Mouse (Mus musculus): Measurements from ENCODE around the gene Mindy4. TPM values are rescaled to one million over a fixed set of nuclear protein-coding genes. Genes with fewer than 3 reads are reported as not detected.
A peak's percentile ranks its signal among the peaks of the same experiment; 100 is the strongest.

The Mindy4 gene
- polyA plus RNA-seq, 1 experiment from 2014 or later: 15.2 TPM

GRCm38 (mm10) chr6:55328179-55328578 lies 125.0 kb downstream of the Mindy4 start:
- ATAC-seq (ENCODE audit: insufficient number of reproducible peaks, low FRiP score, low TSS enrichment, low read depth): no peak
- 74% methylated on average over 4 of the region's 4 CpGs for WGBS
- no peak overlapping the region for H3K4me3 ChIP-seq
- no peak overlapping the region for H3K27ac ChIP-seq
- peaks cover 31% of the 10 kb centered on the region for H3K4me1 ChIP-seq
- H3K36me3 ChIP-seq: no peaks in the 10 kb centered on the region
- H3K27me3 ChIP-seq: no peaks in the 10 kb centered on the region
- no peak overlapping the region for H3K4me2 ChIP-seq
- no peaks in the 10 kb centered on the region for H3K9me3 ChIP-seq
- no peak overlapping the region for H3K9ac ChIP-seq

GRCm38 (mm10) chr6:55331315-55331714 lies 128.1 kb downstream of the Mindy4 start:
- 54% methylated on average over 6 of the region's 6 CpGs for WGBS
- H3K4me1 ChIP-seq: peaks cover 56% of the 10 kb centered on the region
- no peak overlapping the region for H3K4me3 ChIP-seq
- H3K27ac ChIP-seq: no peak overlapping the region
- H3K4me2 ChIP-seq: no peak overlapping the region
- ATAC-seq (ENCODE audit: insufficient number of reproducible peaks, low FRiP score, low TSS enrichment, low read depth): no peak
- H3K36me3 ChIP-seq: no peaks in the 10 kb centered on the region
- no peaks in the 10 kb centered on the region for H3K9me3 ChIP-seq
- no peaks in the 10 kb centered on the region for H3K27me3 ChIP-seq
- H3K9ac ChIP-seq: no peak overlapping the region

- Histone ChIP-seq H3K27ac (peak overlapping the region; percentile 80), H3K4me2 (no peak overlapping the region), H3K36me3 (no peaks in the 10 kb centered on the region), H3K4me1 (peaks cover 62% of the 10 kb centered on the region), H3K4me3 (no peak overlapping the region), H3K9ac (no peak overlapping the region), H3K9me3 (no peaks in the 10 kb centered on the region), H3K27me3 (no peaks in the 10 kb centered on the region)
- ATAC-seq (ENCODE audit: insufficient number of reproducible peaks, low FRiP score, low TSS enrichment, low read depth): no peak
- WGBS: 41% methylated on average over 5 of the region's 5 CpGs
Observed at GRCm38 (mm10) chr6:55332100-55332772, 129.1 kb downstream of the Mindy4 start.

GRCm38 (mm10) chr6:55332773-55333109 lies 129.6 kb downstream of the Mindy4 start:
- H3K27ac ChIP-seq: peak overlapping the region; percentile 80
- no peak overlapping the region for H3K4me3 ChIP-seq
- no peak overlapping the region for H3K4me2 ChIP-seq
- no peaks in the 10 kb centered on the region for H3K27me3 ChIP-seq
- peaks cover 64% of the 10 kb centered on the region for H3K4me1 ChIP-seq
- ATAC-seq (ENCODE audit: insufficient number of reproducible peaks, low FRiP score, low TSS enrichment, low read depth): peak; percentile 69
- no peak overlapping the region for H3K9ac ChIP-seq
- WGBS: 34% methylated on average over 6 of the region's 6 CpGs
- no peaks in the 10 kb centered on the region for H3K36me3 ChIP-seq
- H3K9me3 ChIP-seq: no peaks in the 10 kb centered on the region

GRCm38 (mm10) chr6:55335989-55336514 lies 132.9 kb downstream of the Mindy4 start, which contains the start of gene Aqp1:
Aqp1 (plus strand) TSS chr6:55336432.
- Histone ChIP-seq H3K4me1 (peaks cover 90% of the 10 kb centered on the region), H3K27ac (peak within 1 kb of the TSS; percentile 82)

GRCm38 (mm10) chr6:55337242-55337641 lies 134.1 kb downstream of the Mindy4 start:
- no peak for ATAC-seq (ENCODE audit: insufficient number of reproducible peaks, low FRiP score, low TSS enrichment, low read depth)
- no peaks in the 10 kb centered on the region for H3K9me3 ChIP-seq
- H3K27ac ChIP-seq: peak overlapping the region; percentile 47; the same call in 1 of the 2 replicates
- H3K4me2 ChIP-seq: peak overlapping the region; percentile 45
- H3K36me3 ChIP-seq: no peaks in the 10 kb centered on the region
- 73% methylated on average over 5 of the region's 5 CpGs for WGBS
- H3K4me1 ChIP-seq: peaks cover 88% of the 10 kb centered on the region
- H3K27me3 ChIP-seq: no peaks in the 10 kb centered on the region
- peak overlapping the region; percentile 34 for H3K4me3 ChIP-seq
- H3K9ac ChIP-seq: no peak overlapping the region

More at GRCm38 (mm10) chr6:55335989-55336514, 132.9 kb downstream of the Mindy4 start, which contains the start of gene Aqp1:
- no peak within 1 kb of the TSS for H3K9ac ChIP-seq
- 5% methylated on average over 12 of the region's 12 CpGs for WGBS
- no peaks in the 10 kb centered on the region for H3K27me3 ChIP-seq
- no peaks in the 10 kb centered on the region for H3K36me3 ChIP-seq
- peak within 1 kb of the TSS; percentile 34 for H3K4me3 ChIP-seq
- ATAC-seq (ENCODE audit: insufficient number of reproducible peaks, low FRiP score, low TSS enrichment, low read depth): peak; percentile 87
- H3K4me2 ChIP-seq: peak within 1 kb of the TSS; percentile 45
- H3K9me3 ChIP-seq: no peaks in the 10 kb centered on the region

- no peaks in the 10 kb centered on the region for H3K9me3 ChIP-seq
- H3K36me3 ChIP-seq: no peaks in the 10 kb centered on the region
- peak overlapping the region; percentile 34 for H3K4me3 ChIP-seq
- H3K27me3 ChIP-seq: no peaks in the 10 kb centered on the region
- 0 out of 2 replicates have a peak overlapping the region, but pooled peaks have one; percentile 28 for H3K9ac ChIP-seq
- H3K4me2 ChIP-seq: peak overlapping the region; percentile 45
- peak overlapping the region; percentile 11; the same call in 1 of the 2 replicates for H3K27ac ChIP-seq
- WGBS: 43% methylated on average over 6 of the region's 6 CpGs
- ATAC-seq (ENCODE audit: insufficient number of reproducible peaks, low FRiP score, low TSS enrichment, low read depth): no peak
- H3K4me1 ChIP-seq: peaks cover 88% of the 10 kb centered on the region
Observed at GRCm38 (mm10) chr6:55338077-55338476, 134.9 kb downstream of the Mindy4 start.

GRCm38 (mm10) chr6:55338934-55339825 lies 136.0 kb downstream of the Mindy4 start:
- WGBS: 60% methylated on average over 9 of the region's 9 CpGs
- Histone ChIP-seq H3K9me3 (no peaks in the 10 kb centered on the region), H3K4me3 (peak overlapping the region; percentile 34), H3K27me3 (no peaks in the 10 kb centered on the region), H3K4me1 (peaks cover 86% of the 10 kb centered on the region), H3K9ac (no peak overlapping the region), H3K4me2 (peak overlapping the region; percentile 45), H3K27ac (0 out of 2 replicates have a peak overlapping the region, but pooled peaks have one; percentile 4), H3K36me3 (no peaks in the 10 kb centered on the region)
- no peak for ATAC-seq (ENCODE audit: insufficient number of reproducible peaks, low FRiP score, low TSS enrichment, low read depth)

- Histone ChIP-seq H3K36me3 (peaks cover 6% of the 10 kb centered on the region; the same call in 1 of the 2 replicates), H3K4me3 (no peak overlapping the region), H3K27ac (peak overlapping the region; percentile 43; the same call in 1 of the 2 replicates), H3K9ac (no peak overlapping the region), H3K9me3 (no peaks in the 10 kb centered on the region), H3K27me3 (no peaks in the 10 kb centered on the region), H3K4me1 (peaks cover 66% of the 10 kb centered on the region), H3K4me2 (no peak overlapping the region)
- ATAC-seq (ENCODE audit: insufficient number of reproducible peaks, low FRiP score, low TSS enrichment, low read depth): no peak
- 38% methylated on average over 5 of the region's 5 CpGs for WGBS
Observed at GRCm38 (mm10) chr6:55341688-55342087, 138.5 kb downstream of the Mindy4 start.

GRCm38 (mm10) chr6:55342328-55342727 lies 139.1 kb downstream of the Mindy4 start:
- Histone ChIP-seq H3K4me3 (no peak overlapping the region), H3K27me3 (no peaks in the 10 kb centered on the region), H3K9ac (no peak overlapping the region), H3K27ac (peak overlapping the region; percentile 76), H3K36me3 (peaks cover 12% of the 10 kb centered on the region; the same call in 1 of the 2 replicates), H3K9me3 (no peaks in the 10 kb centered on the region), H3K4me1 (peaks cover 61% of the 10 kb centered on the region), H3K4me2 (no peak overlapping the region)
- ATAC-seq (ENCODE audit: insufficient number of reproducible peaks, low FRiP score, low TSS enrichment, low read depth): peak; percentile 49; the same call in 1 of the 2 replicates
- 48% methylated on average over 9 of the region's 9 CpGs for WGBS

GRCm38 (mm10) chr6:55343446-55343845 lies 140.3 kb downstream of the Mindy4 start:
- Histone ChIP-seq H3K36me3 (peaks cover 13% of the 10 kb centered on the region; the same call in 1 of the 2 replicates), H3K9me3 (no peaks in the 10 kb centered on the region), H3K4me1 (peaks cover 50% of the 10 kb centered on the region), H3K4me2 (no peak overlapping the region), H3K4me3 (no peak overlapping the region), H3K9ac (no peak overlapping the region), H3K27me3 (no peaks in the 10 kb centered on the region), H3K27ac (peak overlapping the region; percentile 76)
- WGBS: 76% methylated on average over 10 of the region's 10 CpGs
- no peak for ATAC-seq (ENCODE audit: insufficient number of reproducible peaks, low FRiP score, low TSS enrichment, low read depth)

Measured in limb, embryonic 15.5 days (tissue).